Mouse (Mus musculus) spleen, adult 2 months (tissue): Measurements from ENCODE around the gene Slc34a1.

Source experiments
- CTCF ChIP-seq: fragments of 200-500 bp; IDR thresholded peaks from 2 replicates; pipeline ENCODE4 v1.5.1; 2011; ENCODE audit warnings: mild to moderate bottlenecking, inconsistent platforms; ENCODE audit not compliant: insufficient read depth, insufficient read length, insufficient replicate concordance; ENCODE audit errors: extremely low read depth
- POLR2A ChIP-seq: fragments of 200-500 bp; IDR thresholded peaks from 2 replicates; pipeline ENCODE4 v1.6.1; 2011; ENCODE audit warnings: low read depth, low read length, inconsistent platforms

DNA sequence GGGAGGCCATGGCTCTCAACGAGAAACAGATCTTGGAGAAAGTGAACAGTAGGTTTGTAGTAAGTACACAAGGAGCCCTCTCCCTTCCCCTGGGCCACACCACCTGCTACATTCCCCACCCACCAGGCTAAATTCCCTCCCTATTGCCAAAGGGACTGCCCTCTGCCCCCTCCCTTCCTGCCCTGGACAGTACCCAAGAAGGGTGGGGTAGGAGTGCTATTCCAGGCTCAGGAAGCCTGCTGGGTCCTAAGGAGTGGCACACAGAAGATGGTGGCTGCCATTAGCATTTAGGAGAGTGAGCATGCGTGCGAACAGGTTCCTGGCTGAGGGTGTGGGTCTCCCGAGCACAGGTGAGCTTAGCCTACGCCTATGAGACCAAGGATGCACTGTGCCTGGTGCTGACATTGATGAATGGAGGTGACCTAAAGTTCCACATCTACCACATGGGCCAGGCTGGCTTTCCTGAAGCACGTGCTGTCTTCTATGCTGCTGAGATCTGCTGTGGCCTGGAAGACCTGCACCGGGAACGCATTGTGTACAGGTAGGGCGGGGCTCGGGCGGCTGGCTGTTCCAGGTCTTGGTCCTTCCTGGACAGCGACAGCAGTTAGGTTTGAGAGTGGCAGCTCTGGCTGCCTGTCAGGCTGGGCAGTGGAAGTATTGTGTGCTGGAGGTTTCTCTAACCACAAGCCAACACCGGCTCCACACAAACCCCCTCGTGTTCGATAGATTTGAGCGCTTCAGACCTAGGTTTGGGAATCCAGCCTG, 54.0 kb downstream of the Slc34a1 start:
- TF ChIP-seq CTCF (no peak), POLR2A (no peak)
